Mouse (Mus musculus): ENCODE results near the gene Tyrp1. TPM values are rescaled to one million over a fixed set of nuclear protein-coding genes. Genes with fewer than 3 reads are reported as not detected.

Gene Tyrp1
- polyA plus RNA-seq, 1 experiment from 2014 or later: 0.23 TPM

GRCm38 (mm10) chr4:80864511-80864922, 30.6 kb downstream of the Tyrp1 start:
- Histone ChIP-seq H3K36me3 (no peaks in the 10 kb centered on the region), H3K9me3 (replicated peaks) (no peaks in the 10 kb centered on the region), H3K4me1 (peaks cover 6% of the 10 kb centered on the region), H3K4me2 (replicated peaks) (peak overlapping the region; percentile 63), H3K27ac (peak overlapping the region; percentile 60; the same call in 1 of the 2 replicates), H3K9ac (peak overlapping the region; percentile 41), H3K4me3 (peak overlapping the region; percentile 30), H3K27me3 (no peaks in the 10 kb centered on the region)
- 1% methylated on average over 17 of the region's 17 CpGs for WGBS
- peak; percentile 91 for ATAC-seq (ENCODE audit: low FRiP score)

- Histone ChIP-seq H3K9ac (no peak overlapping the region), H3K4me1 (peaks cover 6% of the 10 kb centered on the region), H3K27ac (no peak overlapping the region), H3K27me3 (no peaks in the 10 kb centered on the region), H3K4me2 (replicated peaks) (no peak overlapping the region), H3K9me3 (replicated peaks) (no peaks in the 10 kb centered on the region), H3K36me3 (no peaks in the 10 kb centered on the region), H3K4me3 (no peak overlapping the region)
- 29% methylated on average over 5 of the region's 5 CpGs for WGBS
- ATAC-seq (ENCODE audit: low FRiP score): peak; percentile 60; the same call in 1 of the 2 replicates
Measured at GRCm38 (mm10) chr4:80866065-80866464, 32.1 kb downstream of the Tyrp1 start.

- Histone ChIP-seq H3K27me3 (no peaks in the 10 kb centered on the region), H3K4me2 (replicated peaks) (no peak overlapping the region), H3K27ac (no peak overlapping the region), H3K9ac (no peak overlapping the region), H3K4me1 (peaks cover 3% of the 10 kb centered on the region), H3K4me3 (no peak overlapping the region), H3K9me3 (replicated peaks) (no peaks in the 10 kb centered on the region), H3K36me3 (no peaks in the 10 kb centered on the region)
- 41% methylated on average over 2 of the region's 2 CpGs for WGBS
- ATAC-seq (ENCODE audit: low FRiP score): no peak
Measured at GRCm38 (mm10) chr4:80869598-80869997, 35.7 kb downstream of the Tyrp1 start.

- Histone ChIP-seq H3K4me1 (no peaks in the 10 kb centered on the region), H3K9me3 (replicated peaks) (no peaks in the 10 kb centered on the region), H3K27me3 (no peaks in the 10 kb centered on the region), H3K4me2 (replicated peaks) (no peak overlapping the region), H3K27ac (no peak overlapping the region), H3K4me3 (no peak overlapping the region), H3K9ac (no peak overlapping the region), H3K36me3 (no peaks in the 10 kb centered on the region)
- 36% methylated on average over 6 of the region's 6 CpGs for WGBS
- 0 out of 2 replicates have a peak, but pooled peaks have one; percentile 26 for ATAC-seq (ENCODE audit: low FRiP score)
Measured at GRCm38 (mm10) chr4:80872847-80873644, 39.1 kb downstream of the Tyrp1 start.

GRCm38 (mm10) chr4:80874121-80874859, 40.4 kb downstream of the Tyrp1 start:
- 61% methylated on average over 5 of the region's 5 CpGs for WGBS
- no peak overlapping the region for H3K4me3 ChIP-seq
- H3K9me3 ChIP-seq (replicated peaks): no peaks in the 10 kb centered on the region
- H3K9ac ChIP-seq: no peak overlapping the region
- H3K27me3 ChIP-seq: no peaks in the 10 kb centered on the region
- no peak for ATAC-seq (ENCODE audit: low FRiP score)
- no peaks in the 10 kb centered on the region for H3K4me1 ChIP-seq
- H3K27ac ChIP-seq: no peak overlapping the region
- no peaks in the 10 kb centered on the region for H3K36me3 ChIP-seq
- H3K4me2 ChIP-seq (replicated peaks): no peak overlapping the region

GRCm38 (mm10) chr4:80875055-80875454, 41.1 kb downstream of the Tyrp1 start:
- ATAC-seq (ENCODE audit: low FRiP score): no peak
- Histone ChIP-seq H3K4me3 (no peak overlapping the region), H3K27me3 (no peaks in the 10 kb centered on the region), H3K9ac (no peak overlapping the region), H3K36me3 (no peaks in the 10 kb centered on the region), H3K9me3 (replicated peaks) (no peaks in the 10 kb centered on the region), H3K4me2 (replicated peaks) (no peak overlapping the region), H3K27ac (no peak overlapping the region), H3K4me1 (no peaks in the 10 kb centered on the region)
- 56% methylated on average over 4 of the region's 4 CpGs for WGBS

- H3K27me3 ChIP-seq: no peaks in the 10 kb centered on the region
- H3K9ac ChIP-seq: no peak overlapping the region
- 90% methylated on average over 1 of the region's 1 CpGs for WGBS
- H3K9me3 ChIP-seq (replicated peaks): no peaks in the 10 kb centered on the region
- no peak overlapping the region for H3K4me3 ChIP-seq
- H3K27ac ChIP-seq: no peak overlapping the region
- no peak overlapping the region for H3K4me2 ChIP-seq (replicated peaks)
- H3K36me3 ChIP-seq: no peaks in the 10 kb centered on the region
- ATAC-seq (ENCODE audit: low FRiP score): no peak
- H3K4me1 ChIP-seq: no peaks in the 10 kb centered on the region
Measured at GRCm38 (mm10) chr4:80881996-80882599, 48.2 kb downstream of the Tyrp1 start.

- no peaks in the 10 kb centered on the region for H3K9me3 ChIP-seq (replicated peaks)
- no peak for ATAC-seq (ENCODE audit: low FRiP score)
- no peaks in the 10 kb centered on the region for H3K4me1 ChIP-seq
- H3K36me3 ChIP-seq: no peaks in the 10 kb centered on the region
- H3K27me3 ChIP-seq: no peaks in the 10 kb centered on the region
- H3K4me3 ChIP-seq: no peak overlapping the region
- 78% methylated on average over 4 of the region's 4 CpGs for WGBS
- H3K4me2 ChIP-seq (replicated peaks): no peak overlapping the region
- no peak overlapping the region for H3K27ac ChIP-seq
- H3K9ac ChIP-seq: no peak overlapping the region
Measured at GRCm38 (mm10) chr4:80886631-80887030, 52.7 kb downstream of the Tyrp1 start.

GRCm38 (mm10) chr4:80891004-80891403, 57.1 kb downstream of the Tyrp1 start:
- Histone ChIP-seq H3K9ac (no peak overlapping the region), H3K36me3 (no peaks in the 10 kb centered on the region), H3K27ac (no peak overlapping the region), H3K4me2 (replicated peaks) (no peak overlapping the region), H3K4me3 (no peak overlapping the region), H3K4me1 (no peaks in the 10 kb centered on the region), H3K27me3 (no peaks in the 10 kb centered on the region), H3K9me3 (replicated peaks) (no peaks in the 10 kb centered on the region)
- 95% methylated on average over 6 of the region's 6 CpGs for WGBS
- no peak for ATAC-seq (ENCODE audit: low FRiP score)

GRCm38 (mm10) chr4:80895278-80895894, 61.5 kb downstream of the Tyrp1 start:
- Histone ChIP-seq H3K4me1 (no peaks in the 10 kb centered on the region), H3K27me3 (no peaks in the 10 kb centered on the region), H3K9ac (no peak overlapping the region), H3K27ac (no peak overlapping the region), H3K4me3 (no peak overlapping the region), H3K36me3 (no peaks in the 10 kb centered on the region), H3K4me2 (replicated peaks) (no peak overlapping the region), H3K9me3 (replicated peaks) (no peaks in the 10 kb centered on the region)
- WGBS: 61% methylated on average over 4 of the region's 4 CpGs
- ATAC-seq (ENCODE audit: low FRiP score): no peak
